Mouse (Mus musculus) hindbrain, embryonic 15.5 days (tissue): ENCODE data around the gene Tspan5. TPM values are rescaled to one million over a fixed set of nuclear protein-coding genes. Genes with fewer than 3 reads are reported as not detected.

Experiments
- ATAC-seq: fragments of 200-750 bp; cut with Nextera tagmentation; 2 replicates; pipeline ENCODE4 v1.8.0; 2017; ENCODE audit warnings: low read depth, moderate number of reproducible peaks, moderate TSS enrichment; ENCODE audit not compliant: low FRiP score
- H3K27ac ChIP-seq: fragments of 300-500 bp; sonication (generic); replicated peaks from 2 replicates; pipeline ENCODE4 v1.5.1; 2015; ENCODE audit warnings: mild to moderate bottlenecking, inconsistent platforms
- H3K27me3 ChIP-seq: fragments of 300-500 bp; sonication (generic); 2 replicates; pipeline ENCODE4 v1.6.1; 2015; ENCODE audit warnings: control low read depth, inconsistent platforms
- H3K36me3 ChIP-seq: fragments of 300-500 bp; sonication (generic); 2 replicates; pipeline ENCODE4 v1.6.1; 2015; ENCODE audit warnings: control low read depth, inconsistent platforms
- H3K4me1 ChIP-seq: fragments of 300-500 bp; sonication (generic); replicated peaks from 2 replicates; pipeline ENCODE4 v1.6.1; 2015; ENCODE audit warnings: control low read depth, inconsistent platforms
- H3K4me2 ChIP-seq: fragments of 300-500 bp; sonication (generic); 2 replicates; pipeline ENCODE4 v1.6.1; 2015; ENCODE audit warnings: moderate library complexity, mild to moderate bottlenecking, inconsistent platforms
- H3K4me3 ChIP-seq: fragments of 300-500 bp; sonication (generic); 2 replicates; pipeline ENCODE4 v1.5.1; 2015; ENCODE audit warnings: mild to moderate bottlenecking, inconsistent platforms
- H3K9ac ChIP-seq: fragments of 300-500 bp; sonication (generic); 2 replicates; pipeline ENCODE4 v1.6.1; 2015; ENCODE audit warnings: inconsistent platforms
- H3K9me3 ChIP-seq: fragments of 300-500 bp; sonication (generic); 2 replicates; pipeline ENCODE4 v1.6.1; 2016; ENCODE audit warnings: control low read depth, inconsistent platforms
- WGBS: fragments of 180-500 bp; shearing (Covaris S2); methylation state at CpG from one replicate; pipeline ENCODE4 v1.1.7; 2015; 5-methylcytosine and 5-hydroxymethylcytosine counted together
- polyA plus RNA-seq: library from polyadenylated mRNA; unstranded; fragments of >200 nt; fragmentation: Nextera tagmentation; extraction: Ambion mirVana; gene quantifications from 2 replicates; pipeline ENCODE4 v1.2.1, GENCODE M21; 2015

Tspan5 gene
- 92.7 and 104 TPM in 2 replicates for polyA plus RNA-seq

- H3K27ac ChIP-seq = peak within 1 kb of the TSS; percentile 95
- H3K9me3 ChIP-seq = no peaks in the 10 kb centered on the region
- peak within 1 kb of the TSS; percentile 88 for H3K9ac ChIP-seq
- WGBS = under 1% methylated on average over 63 of the region's 100 CpGs
- peaks cover 40% of the 10 kb centered on the region for H3K4me1 ChIP-seq
- H3K4me3 ChIP-seq = peak within 1 kb of the TSS; percentile 92
- H3K4me2 ChIP-seq = peak within 1 kb of the TSS; percentile 87
- peak; percentile 91 for ATAC-seq
- no peaks in the 10 kb centered on the region for H3K27me3 ChIP-seq
- H3K36me3 ChIP-seq = no peaks in the 10 kb centered on the region
Measured at GRCm38 (mm10) chr3:138741649-138742565, at the start of gene Tspan5. TSS of gene Tspan5 (plus strand) at chr3:138742195.

GRCm38 (mm10) chr3:138692302-138692701, 49.7 kb upstream of the Tspan5 start:
- 31% methylated on average over 1 of the region's 1 CpGs for WGBS

GRCm38 (mm10) chr3:138703399-138703798, 38.6 kb upstream of the Tspan5 start:
- no peak for ATAC-seq
- 85% methylated on average over 12 of the region's 12 CpGs for WGBS

More at GRCm38 (mm10) chr3:138692302-138692701, 49.7 kb upstream of the Tspan5 start:
- Histone ChIP-seq H3K4me2 (no peak overlapping the region), H3K9ac (no peak overlapping the region), H3K36me3 (no peaks in the 10 kb centered on the region), H3K4me3 (no peak overlapping the region), H3K27me3 (no peaks in the 10 kb centered on the region), H3K9me3 (no peaks in the 10 kb centered on the region), H3K27ac (no peak overlapping the region), H3K4me1 (no peaks in the 10 kb centered on the region)
- ATAC-seq = no peak

GRCm38 (mm10) chr3:138704469-138704868, 37.5 kb upstream of the Tspan5 start:
- no peaks in the 10 kb centered on the region for H3K4me1 ChIP-seq
- H3K9me3 ChIP-seq = no peaks in the 10 kb centered on the region
- H3K9ac ChIP-seq = no peak overlapping the region
- H3K27me3 ChIP-seq = no peaks in the 10 kb centered on the region
- no peak overlapping the region for H3K27ac ChIP-seq
- no peak overlapping the region for H3K4me2 ChIP-seq
- H3K4me3 ChIP-seq = no peak overlapping the region
- no peak for ATAC-seq
- H3K36me3 ChIP-seq = no peaks in the 10 kb centered on the region
- WGBS = 68% methylated on average over 9 of the region's 9 CpGs

More at GRCm38 (mm10) chr3:138703399-138703798, 38.6 kb upstream of the Tspan5 start:
- Histone ChIP-seq H3K36me3 (no peaks in the 10 kb centered on the region), H3K27ac (no peak overlapping the region), H3K27me3 (no peaks in the 10 kb centered on the region), H3K4me2 (no peak overlapping the region), H3K4me1 (no peaks in the 10 kb centered on the region), H3K9me3 (no peaks in the 10 kb centered on the region), H3K9ac (no peak overlapping the region), H3K4me3 (no peak overlapping the region)

- Histone ChIP-seq H3K9ac (no peak overlapping the region), H3K4me2 (peak overlapping the region; percentile 7; the same call in 1 of the 2 replicates), H3K9me3 (no peaks in the 10 kb centered on the region), H3K27me3 (no peaks in the 10 kb centered on the region), H3K36me3 (no peaks in the 10 kb centered on the region), H3K4me3 (no peak overlapping the region), H3K4me1 (no peaks in the 10 kb centered on the region), H3K27ac (no peak overlapping the region)
- WGBS = 39% methylated on average over 14 of the region's 14 CpGs
- ATAC-seq = no peak
Measured at GRCm38 (mm10) chr3:138705875-138706274, 36.1 kb upstream of the Tspan5 start.

GRCm38 (mm10) chr3:138709183-138709582, 32.8 kb upstream of the Tspan5 start:
- no peak overlapping the region for H3K27ac ChIP-seq
- WGBS = 75% methylated on average over 5 of the region's 5 CpGs
- no peaks in the 10 kb centered on the region for H3K4me1 ChIP-seq
- H3K36me3 ChIP-seq = no peaks in the 10 kb centered on the region
- no peaks in the 10 kb centered on the region for H3K9me3 ChIP-seq
- no peaks in the 10 kb centered on the region for H3K27me3 ChIP-seq
- no peak for ATAC-seq
- no peak overlapping the region for H3K9ac ChIP-seq
- H3K4me3 ChIP-seq = no peak overlapping the region
- H3K4me2 ChIP-seq = no peak overlapping the region

GRCm38 (mm10) chr3:138711971-138712370, 30.0 kb upstream of the Tspan5 start:
- 94% methylated on average over 4 of the region's 4 CpGs for WGBS
- no peak for ATAC-seq
- Histone ChIP-seq H3K9ac (no peak overlapping the region), H3K4me3 (no peak overlapping the region), H3K9me3 (no peaks in the 10 kb centered on the region), H3K4me2 (no peak overlapping the region), H3K4me1 (no peaks in the 10 kb centered on the region), H3K27me3 (no peaks in the 10 kb centered on the region), H3K27ac (no peak overlapping the region), H3K36me3 (no peaks in the 10 kb centered on the region)

- 80% methylated on average over 11 of the region's 11 CpGs for WGBS
- H3K4me2 ChIP-seq = no peak overlapping the region
Measured at GRCm38 (mm10) chr3:138712452-138713140, 29.4 kb upstream of the Tspan5 start.

GRCm38 (mm10) chr3:138713141-138713540, 28.9 kb upstream of the Tspan5 start:
- Histone ChIP-seq H3K9ac (no peak overlapping the region), H3K36me3 (no peaks in the 10 kb centered on the region), H3K9me3 (no peaks in the 10 kb centered on the region), H3K27ac (no peak overlapping the region), H3K4me3 (no peak overlapping the region), H3K4me2 (no peak overlapping the region), H3K27me3 (no peaks in the 10 kb centered on the region), H3K4me1 (no peaks in the 10 kb centered on the region)
- 0 out of 2 replicates have a peak, but pooled peaks have one; percentile 23 for ATAC-seq
- 58% methylated on average over 6 of the region's 6 CpGs for WGBS

More at GRCm38 (mm10) chr3:138712452-138713140, 29.4 kb upstream of the Tspan5 start:
- no peak overlapping the region for H3K27ac ChIP-seq
- H3K4me3 ChIP-seq = no peak overlapping the region
- H3K4me1 ChIP-seq = no peaks in the 10 kb centered on the region
- H3K36me3 ChIP-seq = no peaks in the 10 kb centered on the region
- ATAC-seq = no peak
- no peaks in the 10 kb centered on the region for H3K27me3 ChIP-seq
- H3K9ac ChIP-seq = no peak overlapping the region
- H3K9me3 ChIP-seq = no peaks in the 10 kb centered on the region

- Histone ChIP-seq H3K4me2 (no peak overlapping the region), H3K9me3 (no peaks in the 10 kb centered on the region), H3K36me3 (no peaks in the 10 kb centered on the region), H3K4me3 (no peak overlapping the region), H3K27ac (no peak overlapping the region), H3K27me3 (no peaks in the 10 kb centered on the region), H3K4me1 (no peaks in the 10 kb centered on the region), H3K9ac (no peak overlapping the region)
- 50% methylated on average over 2 of the region's 2 CpGs for WGBS
- ATAC-seq = no peak
Measured at GRCm38 (mm10) chr3:138714788-138715187, 27.2 kb upstream of the Tspan5 start.

- WGBS = 85% methylated on average over 4 of the region's 4 CpGs
- Histone ChIP-seq H3K4me3 (no peak overlapping the region), H3K4me2 (no peak overlapping the region), H3K9ac (no peak overlapping the region), H3K9me3 (no peaks in the 10 kb centered on the region), H3K27me3 (no peaks in the 10 kb centered on the region), H3K27ac (no peak overlapping the region), H3K4me1 (no peaks in the 10 kb centered on the region), H3K36me3 (no peaks in the 10 kb centered on the region)
- ATAC-seq = no peak
Measured at GRCm38 (mm10) chr3:138715212-138715611, 26.8 kb upstream of the Tspan5 start.

- ATAC-seq = no peak
- H3K9ac ChIP-seq = no peak overlapping the region
- no peaks in the 10 kb centered on the region for H3K27me3 ChIP-seq
- 89% methylated on average over 5 of the region's 5 CpGs for WGBS
- no peaks in the 10 kb centered on the region for H3K9me3 ChIP-seq
- no peak overlapping the region for H3K4me3 ChIP-seq
- no peaks in the 10 kb centered on the region for H3K4me1 ChIP-seq
- H3K27ac ChIP-seq = no peak overlapping the region
- H3K4me2 ChIP-seq = no peak overlapping the region
- H3K36me3 ChIP-seq = no peaks in the 10 kb centered on the region
Measured at GRCm38 (mm10) chr3:138717040-138717439, 25.0 kb upstream of the Tspan5 start.
